Mouse (Mus musculus) forebrain, embryonic 12.5 days (tissue): Measurements from ENCODE around the gene Clstn3. TPM values are rescaled to one million over a fixed set of nuclear protein-coding genes. Genes with fewer than 3 reads are reported as not detected.
A peak's percentile ranks its signal among the peaks of the same experiment; 100 is the strongest.
"Not testable (repeated sequence)": the region's sequence is repeated elsewhere in the genome, so short reads cannot be mapped to it uniquely, and the experiment has no call there.

Source experiments
- ATAC-seq: fragments of 200-750 bp; cut with Nextera tagmentation; 2 replicates; pipeline ENCODE4 v1.8.0; 2017; ENCODE audit warnings: moderate TSS enrichment; ENCODE audit not compliant: low FRiP score
- H3K27ac ChIP-seq: fragments of 300-500 bp; sonication (generic); 2 replicates; pipeline ENCODE4 v1.5.1; 2016; ENCODE audit warnings: mild to moderate bottlenecking
- H3K27me3 ChIP-seq: fragments of 300-500 bp; sonication (generic); 2 replicates; pipeline ENCODE4 v1.6.1; 2016; ENCODE audit warnings: mild to moderate bottlenecking
- H3K36me3 ChIP-seq: fragments of 300-500 bp; sonication (generic); replicated peaks from 2 replicates; pipeline ENCODE4 v1.6.1; 2016; ENCODE audit warnings: mild to moderate bottlenecking
- H3K4me1 ChIP-seq: fragments of 300-500 bp; sonication (generic); 2 replicates; pipeline ENCODE4 v1.6.1; 2016
- H3K4me2 ChIP-seq: fragments of 300-500 bp; sonication (generic); 2 replicates; pipeline ENCODE4 v1.6.1; 2016; ENCODE audit warnings: mild to moderate bottlenecking, moderate library complexity
- H3K4me3 ChIP-seq: fragments of 300-500 bp; sonication (generic); replicated peaks from 2 replicates; pipeline ENCODE4 v1.5.1; 2016; ENCODE audit warnings: mild to moderate bottlenecking
- H3K9ac ChIP-seq: fragments of 300-500 bp; sonication (generic); 2 replicates; pipeline ENCODE4 v1.6.1; 2016; ENCODE audit warnings: mild to moderate bottlenecking
- H3K9me3 ChIP-seq: fragments of 300-500 bp; sonication (generic); 2 replicates; pipeline ENCODE4 v1.6.1; 2016
- WGBS: fragments of 180-500 bp; shearing (Covaris S2); methylation state at CpG from one replicate; pipeline ENCODE4 v1.1.7; 2016; 5-methylcytosine and 5-hydroxymethylcytosine counted together
- polyA plus RNA-seq: library from polyadenylated mRNA; unstranded; fragments of >200 nt; fragmentation: Nextera tagmentation; extraction: Ambion mirVana; gene quantifications from 2 replicates; pipeline ENCODE4 v1.2.1, GENCODE M21; 2016

Clstn3 gene
- polyA plus RNA-seq: 25.9 and 27.3 TPM in 2 replicates

DNA sequence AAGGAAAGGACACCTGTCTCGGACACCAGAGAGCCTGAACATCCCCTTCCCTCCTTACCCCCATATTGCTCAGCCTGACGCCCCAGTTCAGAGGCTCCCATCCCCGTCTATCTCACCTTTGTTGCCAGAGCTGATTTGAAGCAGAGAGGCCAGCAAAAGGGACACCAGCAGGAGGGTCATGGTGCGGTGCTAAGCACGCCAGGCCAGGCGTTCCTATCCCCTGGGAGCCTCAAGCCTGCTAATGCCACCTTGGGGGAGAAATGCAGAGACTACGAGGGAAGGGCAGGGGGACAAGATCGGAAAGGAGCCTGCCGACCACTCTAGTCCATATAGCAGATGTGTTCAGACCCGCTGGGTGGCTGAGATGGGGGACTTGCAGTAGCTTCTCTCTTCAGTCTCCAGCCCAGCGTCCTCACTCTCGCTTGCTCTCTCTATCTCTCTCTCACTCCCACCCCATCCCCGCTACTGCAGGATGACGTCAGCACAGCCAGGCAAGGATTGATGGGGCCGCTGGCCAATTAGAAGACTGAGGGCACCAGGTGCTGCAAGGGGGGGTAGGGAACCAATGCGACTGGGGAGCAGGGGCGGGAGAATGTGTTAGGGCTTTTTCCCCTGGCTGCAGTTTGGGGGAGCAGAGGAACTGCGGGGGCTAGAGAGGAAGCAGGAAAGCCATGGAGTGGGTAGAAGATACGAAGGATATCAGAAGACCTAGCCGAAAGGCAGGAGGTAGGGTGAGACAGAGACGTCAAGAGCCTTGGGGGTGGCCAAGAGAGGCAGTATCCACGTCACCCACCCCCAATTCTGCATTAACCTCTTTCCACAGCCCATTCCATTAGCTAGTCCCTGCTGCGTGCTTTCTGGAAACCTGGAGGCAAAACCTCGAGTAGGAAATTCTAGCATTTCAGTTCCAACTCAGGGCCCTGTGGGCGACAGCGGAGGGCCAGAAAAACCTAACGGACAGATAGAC is at the start of gene Clstn3:
Gene Clstn3 (minus strand): TSS at position 490 of the 967 bp plus-strand sequence.
- Histone ChIP-seq H3K4me1 (peaks cover 18% of the 10 kb centered on the region), H3K4me3 (peak within 1 kb of the TSS; percentile 52), H3K9me3 (no peaks in the 10 kb centered on the region), H3K9ac (peak within 1 kb of the TSS; percentile 68), H3K27ac (peak within 1 kb of the TSS; percentile 63), H3K27me3 (0 out of 2 replicates have a peak, but pooled peaks cover 4% of the 10 kb centered on the region), H3K4me2 (peak within 1 kb of the TSS; percentile 82), H3K36me3 (0 out of 2 replicates have a peak, but pooled peaks cover 2% of the 10 kb centered on the region)
- ATAC-seq: peak; percentile 98
- WGBS: 6% methylated on average over 26 of the region's 27 CpGs

- no peak within 1 kb of the TSS for H3K4me3 ChIP-seq
- H3K9me3 ChIP-seq: no peaks in the 10 kb centered on the region
- ATAC-seq: no peak
- H3K9ac ChIP-seq: no peak within 1 kb of the TSS
- H3K4me2 ChIP-seq: peak within 1 kb of the TSS; percentile 33
- no peaks in the 10 kb centered on the region for H3K4me1 ChIP-seq
- H3K27ac ChIP-seq: no peak within 1 kb of the TSS
- H3K36me3 ChIP-seq: no peaks in the 10 kb centered on the region
- no peaks in the 10 kb centered on the region for H3K27me3 ChIP-seq
- 5% methylated on average over 6 of the region's 6 CpGs for WGBS
Observed at GRCm38 (mm10) chr6:124512355-124512836, 47.8 kb upstream of the Clstn3 start, which contains the start of gene C1ra. Gene C1ra, plus strand, starts transcription at chr6:124512405.

DNA sequence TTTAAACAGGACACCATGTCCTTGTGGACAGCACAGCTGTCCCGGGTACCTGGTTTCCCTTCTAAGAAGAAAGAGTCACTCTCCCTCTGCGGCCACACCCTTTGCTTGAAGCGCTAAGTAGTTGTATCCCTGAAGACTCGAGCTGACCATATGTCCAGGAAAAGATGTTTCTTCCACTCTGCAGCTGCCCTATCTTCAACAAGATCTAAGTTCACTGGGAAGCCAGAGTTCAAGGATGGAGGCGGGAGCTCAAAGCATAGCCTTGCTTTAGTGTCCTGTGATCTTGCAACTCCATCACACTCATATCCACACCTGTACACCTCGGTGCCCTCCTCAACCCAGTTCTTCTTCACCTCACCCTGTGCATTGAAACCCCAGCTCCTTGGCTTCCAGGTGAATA is 47.3 kb upstream of the Clstn3 start:
- Histone ChIP-seq H3K4me1 (no peaks in the 10 kb centered on the region), H3K27me3 (no peaks in the 10 kb centered on the region), H3K9me3 (no peaks in the 10 kb centered on the region), H3K9ac (no peak overlapping the region), H3K4me3 (no peak overlapping the region), H3K36me3 (no peaks in the 10 kb centered on the region), H3K27ac (no peak overlapping the region), H3K4me2 (no peak overlapping the region)
- WGBS: 71% methylated on average over 6 of the region's 6 CpGs
- ATAC-seq: no peak

DNA sequence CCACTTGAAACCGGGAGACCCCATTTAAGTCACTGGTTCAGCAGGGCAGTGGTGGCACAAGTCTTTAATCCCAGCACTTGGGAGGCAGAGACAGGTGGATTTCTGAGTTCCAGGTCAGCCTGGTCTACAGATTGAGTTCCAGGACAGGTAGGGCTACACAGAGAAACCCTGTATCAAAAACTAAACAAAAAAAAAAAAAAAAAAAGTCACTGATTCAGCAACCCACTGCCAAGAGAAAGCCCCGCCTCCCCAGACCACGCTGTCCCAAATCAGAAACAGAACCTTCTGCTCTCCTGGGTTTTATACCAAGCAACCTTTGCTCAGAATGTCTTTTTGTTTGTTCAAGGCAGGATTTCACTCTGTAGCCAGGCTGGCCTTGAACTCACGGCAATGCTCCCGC is 44.6 kb upstream of the Clstn3 start:
- H3K27ac ChIP-seq, ATAC-seq, H3K9me3 ChIP-seq, H3K4me2 ChIP-seq, H3K36me3 ChIP-seq, H3K9ac ChIP-seq, H3K27me3 ChIP-seq, H3K4me3 ChIP-seq, H3K4me1 ChIP-seq: not testable (repeated sequence)
- 89% methylated on average over 5 of the region's 5 CpGs for WGBS

- ATAC-seq: no peak
- no peak overlapping the region for H3K4me2 ChIP-seq
- WGBS: 82% methylated on average over 10 of the region's 10 CpGs
Observed at GRCm38 (mm10) chr6:124508292-124508691, 43.7 kb upstream of the Clstn3 start.

GRCm38 (mm10) chr6:124506991-124507390 is 42.4 kb upstream of the Clstn3 start:
- Histone ChIP-seq H3K4me2 (no peak overlapping the region), H3K36me3 (no peaks in the 10 kb centered on the region), H3K9me3 (no peaks in the 10 kb centered on the region), H3K27ac (no peak overlapping the region), H3K9ac (no peak overlapping the region), H3K4me1 (no peaks in the 10 kb centered on the region), H3K27me3 (no peaks in the 10 kb centered on the region), H3K4me3 (no peak overlapping the region)
- no peak for ATAC-seq
- WGBS: 88% methylated on average over 6 of the region's 6 CpGs

More at GRCm38 (mm10) chr6:124508292-124508691, 43.7 kb upstream of the Clstn3 start:
- H3K27me3 ChIP-seq: no peaks in the 10 kb centered on the region
- H3K9ac ChIP-seq: no peak overlapping the region
- no peaks in the 10 kb centered on the region for H3K9me3 ChIP-seq
- no peaks in the 10 kb centered on the region for H3K36me3 ChIP-seq
- H3K4me3 ChIP-seq: no peak overlapping the region
- H3K27ac ChIP-seq: no peak overlapping the region
- no peaks in the 10 kb centered on the region for H3K4me1 ChIP-seq

GRCm38 (mm10) chr6:124505028-124505427 is 40.4 kb upstream of the Clstn3 start:
- H3K4me3 ChIP-seq: no peak overlapping the region
- no peaks in the 10 kb centered on the region for H3K9me3 ChIP-seq
- WGBS: 84% methylated on average over 4 of the region's 4 CpGs
- no peaks in the 10 kb centered on the region for H3K36me3 ChIP-seq
- no peaks in the 10 kb centered on the region for H3K27me3 ChIP-seq
- H3K4me2 ChIP-seq: no peak overlapping the region
- no peak overlapping the region for H3K27ac ChIP-seq
- no peaks in the 10 kb centered on the region for H3K4me1 ChIP-seq
- ATAC-seq: no peak
- no peak overlapping the region for H3K9ac ChIP-seq

- H3K36me3 ChIP-seq: no peaks in the 10 kb centered on the region
- no peak overlapping the region for H3K4me2 ChIP-seq
- no peaks in the 10 kb centered on the region for H3K4me1 ChIP-seq
- ATAC-seq: no peak
- H3K9me3 ChIP-seq: no peaks in the 10 kb centered on the region
- H3K9ac ChIP-seq: no peak overlapping the region
- H3K4me3 ChIP-seq: no peak overlapping the region
- 94% methylated on average over 5 of the region's 5 CpGs for WGBS
- H3K27ac ChIP-seq: no peak overlapping the region
- H3K27me3 ChIP-seq: no peaks in the 10 kb centered on the region
Observed at GRCm38 (mm10) chr6:124502021-124502420, 37.4 kb upstream of the Clstn3 start.

- WGBS: 80% methylated on average over 4 of the region's 4 CpGs
- Histone ChIP-seq H3K27me3 (no peaks in the 10 kb centered on the region), H3K27ac (no peak overlapping the region), H3K36me3 (no peaks in the 10 kb centered on the region), H3K9ac (no peak overlapping the region), H3K9me3 (no peaks in the 10 kb centered on the region), H3K4me1 (no peaks in the 10 kb centered on the region), H3K4me3 (no peak overlapping the region), H3K4me2 (no peak overlapping the region)
- ATAC-seq: no peak
Observed at GRCm38 (mm10) chr6:124501473-124501872, 36.9 kb upstream of the Clstn3 start.

GRCm38 (mm10) chr6:124499914-124500566 is 35.4 kb upstream of the Clstn3 start:
- no peaks in the 10 kb centered on the region for H3K36me3 ChIP-seq
- ATAC-seq: no peak
- H3K4me3 ChIP-seq: no peak overlapping the region
- H3K4me2 ChIP-seq: no peak overlapping the region
- H3K27me3 ChIP-seq: no peaks in the 10 kb centered on the region
- H3K9ac ChIP-seq: no peak overlapping the region
- WGBS: 48% methylated on average over 10 of the region's 10 CpGs
- no peak overlapping the region for H3K27ac ChIP-seq
- H3K4me1 ChIP-seq: no peaks in the 10 kb centered on the region
- no peaks in the 10 kb centered on the region for H3K9me3 ChIP-seq

DNA sequence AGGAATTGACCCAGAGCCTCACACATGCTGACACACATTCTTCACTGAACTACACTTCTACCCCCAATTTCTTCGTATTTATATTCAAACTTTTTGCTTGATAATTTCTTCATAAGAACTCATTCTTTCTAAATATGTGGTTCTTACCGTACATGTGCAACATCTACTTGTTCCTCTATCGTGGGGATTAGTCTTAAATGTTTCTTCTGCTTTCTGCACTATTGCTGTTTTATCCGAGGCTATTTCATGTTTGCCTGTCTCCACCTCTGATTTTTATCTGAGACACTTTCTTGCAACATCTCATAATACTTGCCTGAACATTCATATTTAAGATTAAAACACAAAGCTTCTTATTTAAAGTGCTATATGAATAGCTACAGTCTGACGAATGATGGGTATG is 31.5 kb upstream of the Clstn3 start:
- Histone ChIP-seq H3K27me3 (no peaks in the 10 kb centered on the region), H3K4me3 (no peak overlapping the region), H3K36me3 (no peaks in the 10 kb centered on the region), H3K4me1 (no peaks in the 10 kb centered on the region), H3K9ac (no peak overlapping the region), H3K4me2 (no peak overlapping the region), H3K9me3 (no peaks in the 10 kb centered on the region), H3K27ac (no peak overlapping the region)
- 91% methylated on average over 5 of the region's 5 CpGs for WGBS
- ATAC-seq: no peak

DNA sequence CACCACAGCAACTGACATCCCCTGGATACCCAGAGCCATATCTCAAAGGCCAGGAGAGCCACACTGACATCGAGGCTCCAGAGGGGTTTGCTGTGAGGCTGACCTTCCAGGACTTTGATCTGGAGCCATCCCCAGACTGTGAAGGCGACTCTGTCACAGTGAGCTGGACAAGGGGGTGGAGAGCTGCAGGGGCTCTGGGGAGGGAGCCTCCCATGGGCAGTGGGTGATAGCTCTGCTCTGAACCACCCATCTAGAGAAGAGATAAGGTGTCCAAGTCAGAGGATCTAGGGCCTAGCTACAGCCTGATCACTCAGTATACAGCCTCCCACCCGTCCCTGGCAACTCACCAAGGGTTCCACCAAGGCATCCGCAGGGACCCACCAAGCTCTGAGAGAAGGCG is 29.3 kb upstream of the Clstn3 start:
- H3K4me2 ChIP-seq: no peak overlapping the region
- WGBS: 90% methylated on average over 5 of the region's 5 CpGs
- no peak overlapping the region for H3K27ac ChIP-seq
- no peaks in the 10 kb centered on the region for H3K4me1 ChIP-seq
- no peak for ATAC-seq
- H3K9ac ChIP-seq: no peak overlapping the region
- no peaks in the 10 kb centered on the region for H3K27me3 ChIP-seq
- no peaks in the 10 kb centered on the region for H3K9me3 ChIP-seq
- no peaks in the 10 kb centered on the region for H3K36me3 ChIP-seq
- H3K4me3 ChIP-seq: no peak overlapping the region
